Mouse (Mus musculus) neural tube, embryonic 11.5 days (tissue): ENCODE data around the gene Dock9. TPM values are rescaled to one million over a fixed set of nuclear protein-coding genes. Genes with fewer than 3 reads are reported as not detected.

Experiments
- ATAC-seq: fragments of 200-750 bp; cut with Nextera tagmentation; 2 replicates; pipeline ENCODE4 v1.8.0; 2017; ENCODE audit warnings: moderate number of reproducible peaks, mild to moderate bottlenecking, moderate TSS enrichment, moderate library complexity; ENCODE audit not compliant: insufficient read depth, low FRiP score, low TSS enrichment
- DNase-seq: peaks from one replicate; pipeline ENCODE4 v3.0.0-alpha.2; 2015; ENCODE audit warnings: low spot score
- H3K27ac ChIP-seq: fragments of 300-500 bp; sonication (generic); 2 replicates; pipeline ENCODE4 v1.5.1; 2014; ENCODE audit warnings: low read depth, mild to moderate bottlenecking, low read length
- H3K27me3 ChIP-seq: fragments of 300-500 bp; sonication (generic); 2 replicates; pipeline ENCODE4 v1.6.1; 2014; ENCODE audit warnings: mild to moderate bottlenecking, low read length, mixed read lengths; ENCODE audit not compliant: control insufficient read depth, insufficient read depth
- H3K36me3 ChIP-seq: fragments of 300-500 bp; sonication (generic); 2 replicates; pipeline ENCODE4 v1.6.1; 2014; ENCODE audit warnings: mild to moderate bottlenecking, low read length, moderate library complexity, mixed read lengths; ENCODE audit not compliant: control insufficient read depth, insufficient read depth
- H3K4me1 ChIP-seq: fragments of 300-500 bp; sonication (generic); 2 replicates; pipeline ENCODE4 v1.6.1; 2014; ENCODE audit warnings: low read length, mixed read lengths; ENCODE audit not compliant: control insufficient read depth, insufficient read depth
- H3K4me2 ChIP-seq: fragments of 300-500 bp; sonication (generic); 2 replicates; pipeline ENCODE4 v1.6.1; 2014; ENCODE audit warnings: low read depth, mild to moderate bottlenecking, moderate library complexity
- H3K4me3 ChIP-seq: fragments of 300-500 bp; sonication (generic); 2 replicates; pipeline ENCODE4 v1.5.1; 2014; ENCODE audit warnings: low read depth, low read length
- H3K9ac ChIP-seq: fragments of 300-500 bp; sonication (generic); 2 replicates; pipeline ENCODE4 v1.6.1; 2014; ENCODE audit warnings: mild to moderate bottlenecking, low read length
- H3K9me3 ChIP-seq: fragments of 300-500 bp; sonication (generic); 2 replicates; pipeline ENCODE4 v1.6.1; 2016; ENCODE audit warnings: low read length; ENCODE audit not compliant: control insufficient read depth
- WGBS: fragments of 180-500 bp; shearing (Covaris S2); extraction: QIAGEN DNeasy Blood & Tissue Kit; methylation state at CpG from one replicate; pipeline ENCODE4 v1.1.7; 2014; 5-methylcytosine and 5-hydroxymethylcytosine counted together
- polyA plus RNA-seq: library from polyadenylated mRNA; unstranded; fragments of >200 nt; fragmentation: Nextera tagmentation; extraction: Ambion mirVana; gene quantifications from 2 replicates; pipeline ENCODE4 v1.2.1, GENCODE M21; 2014

Gene Dock9
- polyA plus RNA-seq, 1 experiment from 2014 or later = 4.2 TPM

- Histone ChIP-seq H3K36me3 (no peaks in the 10 kb centered on the region), H3K9ac (no peak overlapping the region), H3K4me2 (no peak overlapping the region), H3K4me3 (no peak overlapping the region), H3K9me3 (no peaks in the 10 kb centered on the region), H3K27ac (no peak overlapping the region), H3K4me1 (no peaks in the 10 kb centered on the region), H3K27me3 (no peaks in the 10 kb centered on the region)
- WGBS = 61% methylated on average over 7 of the region's 7 CpGs
- no peak for ATAC-seq
- DNase-seq = no peak
Measured at GRCm38 (mm10) chr14:121735678-121736077, 62.0 kb downstream of the Dock9 start.

GRCm38 (mm10) chr14:121734217-121734616 lies 63.4 kb downstream of the Dock9 start:
- no peaks in the 10 kb centered on the region for H3K36me3 ChIP-seq
- H3K9ac ChIP-seq = no peak overlapping the region
- H3K4me1 ChIP-seq = no peaks in the 10 kb centered on the region
- H3K4me3 ChIP-seq = no peak overlapping the region
- no peak overlapping the region for H3K27ac ChIP-seq
- no peaks in the 10 kb centered on the region for H3K9me3 ChIP-seq
- H3K27me3 ChIP-seq = no peaks in the 10 kb centered on the region
- no peak overlapping the region for H3K4me2 ChIP-seq
- no peak for DNase-seq
- no peak for ATAC-seq
- 89% methylated on average over 7 of the region's 7 CpGs for whole genome bisulfite sequencing

- ATAC-seq (no peak), DNase-seq (no peak)
- H3K9ac ChIP-seq = no peak overlapping the region
- WGBS = 95% methylated on average over 12 of the region's 12 CpGs
- H3K4me1 ChIP-seq = no peaks in the 10 kb centered on the region
- H3K27ac ChIP-seq = no peak overlapping the region
- H3K36me3 ChIP-seq = no peaks in the 10 kb centered on the region
- no peak overlapping the region for H3K4me2 ChIP-seq
- H3K27me3 ChIP-seq = no peaks in the 10 kb centered on the region
- no peak overlapping the region for H3K4me3 ChIP-seq
- H3K9me3 ChIP-seq = no peaks in the 10 kb centered on the region
Measured at GRCm38 (mm10) chr14:121733694-121734093, 63.9 kb downstream of the Dock9 start.

- Histone ChIP-seq H3K27me3 (no peaks in the 10 kb centered on the region), H3K4me2 (peak overlapping the region; percentile 10; the same call in 1 of the 2 replicates), H3K36me3 (no peaks in the 10 kb centered on the region), H3K27ac (no peak overlapping the region), H3K9me3 (no peaks in the 10 kb centered on the region), H3K4me1 (no peaks in the 10 kb centered on the region), H3K4me3 (no peak overlapping the region), H3K9ac (no peak overlapping the region)
- DNase-seq (no peak), ATAC-seq (peak; percentile 21)
- 12% methylated on average over 8 of the region's 8 CpGs for WGBS
Measured at GRCm38 (mm10) chr14:121732196-121732595, 65.4 kb downstream of the Dock9 start.

- H3K4me3 ChIP-seq = no peak overlapping the region
- H3K36me3 ChIP-seq = no peaks in the 10 kb centered on the region
- DNase-seq = peak; percentile 19
- H3K27ac ChIP-seq = no peak overlapping the region
- no peaks in the 10 kb centered on the region for H3K27me3 ChIP-seq
- 22% methylated on average over 6 of the region's 6 CpGs for WGBS
- peak; percentile 81 for ATAC-seq
- no peaks in the 10 kb centered on the region for H3K9me3 ChIP-seq
- no peak overlapping the region for H3K9ac ChIP-seq
- H3K4me2 ChIP-seq = peak overlapping the region; percentile 10; the same call in 1 of the 2 replicates
- H3K4me1 ChIP-seq = no peaks in the 10 kb centered on the region
Measured at GRCm38 (mm10) chr14:121731688-121732168, 65.9 kb downstream of the Dock9 start.

- Histone ChIP-seq H3K4me3 (no peak overlapping the region), H3K4me2 (no peak overlapping the region), H3K4me1 (no peaks in the 10 kb centered on the region), H3K27ac (no peak overlapping the region), H3K36me3 (no peaks in the 10 kb centered on the region), H3K9me3 (no peaks in the 10 kb centered on the region), H3K9ac (no peak overlapping the region), H3K27me3 (no peaks in the 10 kb centered on the region)
- DNase-seq = no peak
- 94% methylated on average over 3 of the region's 3 CpGs for WGBS
- no peak for ATAC-seq
Measured at GRCm38 (mm10) chr14:121730966-121731365, 66.7 kb downstream of the Dock9 start.

GRCm38 (mm10) chr14:121727996-121728395 lies 69.6 kb downstream of the Dock9 start:
- Histone ChIP-seq H3K9me3 (no peaks in the 10 kb centered on the region), H3K4me2 (no peak overlapping the region), H3K4me1 (no peaks in the 10 kb centered on the region), H3K9ac (no peak overlapping the region), H3K27ac (no peak overlapping the region), H3K4me3 (no peak overlapping the region), H3K36me3 (no peaks in the 10 kb centered on the region), H3K27me3 (no peaks in the 10 kb centered on the region)
- ATAC-seq = no peak
- no peak for DNase-seq
- WGBS = 86% methylated on average over 8 of the region's 8 CpGs

GRCm38 (mm10) chr14:121724501-121724900 lies 73.1 kb downstream of the Dock9 start:
- H3K4me2 ChIP-seq = no peak overlapping the region
- no peaks in the 10 kb centered on the region for H3K9me3 ChIP-seq
- no peak for DNase-seq
- H3K4me1 ChIP-seq = no peaks in the 10 kb centered on the region
- no peak overlapping the region for H3K4me3 ChIP-seq
- H3K36me3 ChIP-seq = no peaks in the 10 kb centered on the region
- ATAC-seq = no peak
- H3K27ac ChIP-seq = no peak overlapping the region
- WGBS = 92% methylated on average over 8 of the region's 8 CpGs
- H3K27me3 ChIP-seq = no peaks in the 10 kb centered on the region
- no peak overlapping the region for H3K9ac ChIP-seq

- H3K4me3 ChIP-seq = no peak overlapping the region
- no peak overlapping the region for H3K9ac ChIP-seq
- no peaks in the 10 kb centered on the region for H3K27me3 ChIP-seq
- WGBS = 15% methylated on average over 8 of the region's 8 CpGs
- no peak overlapping the region for H3K27ac ChIP-seq
- ATAC-seq (no peak), DNase-seq (no peak)
- no peaks in the 10 kb centered on the region for H3K36me3 ChIP-seq
- no peaks in the 10 kb centered on the region for H3K9me3 ChIP-seq
- no peak overlapping the region for H3K4me2 ChIP-seq
- no peaks in the 10 kb centered on the region for H3K4me1 ChIP-seq
Measured at GRCm38 (mm10) chr14:121722774-121723173, 74.9 kb downstream of the Dock9 start.
